Mouse (Mus musculus): ENCODE data around the gene Zfp609.
"Not testable (repeated sequence)": the region's sequence is repeated elsewhere in the genome, so short reads cannot be mapped to it uniquely, and the experiment has no call there.

Zfp609 gene

DNA sequence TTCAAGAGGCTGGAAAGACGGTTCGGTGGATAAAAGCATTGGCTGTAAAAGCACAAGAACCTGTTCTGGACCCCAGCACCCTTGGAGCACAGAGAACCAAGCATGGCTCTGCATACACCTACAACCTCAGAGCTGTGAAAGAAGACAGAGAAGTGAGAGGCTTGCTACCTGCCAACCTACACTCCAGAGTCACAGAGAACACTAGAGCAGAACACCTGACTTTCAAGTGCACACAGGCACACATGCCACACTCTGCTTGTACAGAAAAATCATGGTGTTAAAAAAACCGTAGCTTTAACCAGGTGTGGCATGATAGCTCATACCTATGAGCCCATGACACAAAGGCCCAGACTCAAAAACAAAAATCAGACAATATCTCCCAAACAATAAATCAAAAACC, 37.6 kb downstream of the Zfp609 start:
- Histone ChIP-seq H3K4me1 (replicated peaks; ENCODE audit: low read depth, low read length) (peaks cover 27% of the 10 kb centered on the region), H3K9me3 (ENCODE audit: low read length) (no peaks in the 10 kb centered on the region), H3K27me3 (ENCODE audit: insufficient read depth, low read length) (no peaks in the 10 kb centered on the region), H3K36me3 (ENCODE audit: insufficient read depth, low read length) (peaks cover 25% of the 10 kb centered on the region), H3K4me3 (replicated peaks; ENCODE audit: low read length) (no peak overlapping the region)
- TF ChIP-seq POU5F1 (IDR thresholded peaks at IDR 0.05; ENCODE audit: borderline replicate concordance, low read length) (no peak), CTCF (conservative IDR thresholded peaks at IDR 0.05; ENCODE audit: low read length) (no peak), NANOG (IDR thresholded peaks at IDR 0.05; ENCODE audit: borderline replicate concordance, low read length) (no peak)

GRCm38 (mm10) chr9:65788556-65788955, 38.8 kb downstream of the Zfp609 start:
- Histone ChIP-seq H3K27me3 (ENCODE audit: insufficient read depth, low read length) (no peaks in the 10 kb centered on the region), H3K4me1 (replicated peaks; ENCODE audit: low read depth, low read length) (peaks cover 24% of the 10 kb centered on the region), H3K9me3 (ENCODE audit: low read length) (no peaks in the 10 kb centered on the region), H3K36me3 (ENCODE audit: insufficient read depth, low read length) (peaks cover 12% of the 10 kb centered on the region), H3K4me3 (replicated peaks; ENCODE audit: low read length) (no peak overlapping the region)
- no peak for TF ChIP-seq NANOG (IDR thresholded peaks at IDR 0.05; ENCODE audit: borderline replicate concordance, low read length)

GRCm38 (mm10) chr9:65787829-65788344, 39.5 kb downstream of the Zfp609 start:
- Histone ChIP-seq H3K27me3 (ENCODE audit: insufficient read depth, low read length) (no peaks in the 10 kb centered on the region), H3K9me3 (ENCODE audit: low read length) (no peaks in the 10 kb centered on the region), H3K36me3 (ENCODE audit: insufficient read depth, low read length) (peaks cover 8% of the 10 kb centered on the region), H3K4me1 (replicated peaks; ENCODE audit: low read depth, low read length) (peaks cover 24% of the 10 kb centered on the region), H3K4me3 (replicated peaks; ENCODE audit: low read length) (no peak overlapping the region)
- TF ChIP-seq CTCF (conservative IDR thresholded peaks at IDR 0.05; ENCODE audit: low read length) (no peak), POU5F1 (IDR thresholded peaks at IDR 0.05; ENCODE audit: borderline replicate concordance, low read length) (no peak), NANOG (IDR thresholded peaks at IDR 0.05; ENCODE audit: borderline replicate concordance, low read length) (no peak)

GRCm38 (mm10) chr9:65786885-65787787, 40.2 kb downstream of the Zfp609 start:
- no peaks in the 10 kb centered on the region for H3K27me3 ChIP-seq (ENCODE audit: insufficient read depth, low read length)
- H3K36me3 ChIP-seq (ENCODE audit: insufficient read depth, low read length): peaks cover 5% of the 10 kb centered on the region
- peaks cover 22% of the 10 kb centered on the region for H3K4me1 ChIP-seq (replicated peaks; ENCODE audit: low read depth, low read length)
- no peaks in the 10 kb centered on the region for H3K9me3 ChIP-seq (ENCODE audit: low read length)
- H3K4me3 ChIP-seq (replicated peaks; ENCODE audit: low read length): no peak overlapping the region
- no peak for TF ChIP-seq NANOG (IDR thresholded peaks at IDR 0.05; ENCODE audit: borderline replicate concordance, low read length)
- TF ChIP-seq CTCF (conservative IDR thresholded peaks at IDR 0.05; ENCODE audit: low read length): no peak
- TF ChIP-seq POU5F1 (IDR thresholded peaks at IDR 0.05; ENCODE audit: borderline replicate concordance, low read length): no peak

- H3K9me3 ChIP-seq (ENCODE audit: low read length): no peaks in the 10 kb centered on the region
- no peaks in the 10 kb centered on the region for H3K27me3 ChIP-seq (ENCODE audit: insufficient read depth, low read length)
- H3K4me1 ChIP-seq (replicated peaks; ENCODE audit: low read depth, low read length): peaks cover 23% of the 10 kb centered on the region
- no peak overlapping the region for H3K4me3 ChIP-seq (replicated peaks; ENCODE audit: low read length)
- TF ChIP-seq POU5F1 (IDR thresholded peaks at IDR 0.05; ENCODE audit: borderline replicate concordance, low read length) (no peak), CTCF (conservative IDR thresholded peaks at IDR 0.05; ENCODE audit: low read length) (no peak), NANOG (IDR thresholded peaks at IDR 0.05; ENCODE audit: borderline replicate concordance, low read length) (no peak)
- peaks cover under 1% of the 10 kb centered on the region for H3K36me3 ChIP-seq (ENCODE audit: insufficient read depth, low read length)
These were observed 41.5 kb downstream of the Zfp609 start for GRCm38 (mm10) chr9:65785772-65786368.

GRCm38 (mm10) chr9:65779619-65780018, 47.7 kb downstream of the Zfp609 start:
- peaks cover 57% of the 10 kb centered on the region for H3K4me1 ChIP-seq (replicated peaks; ENCODE audit: low read depth, low read length)
- not testable (repeated sequence) for H3K9me3 ChIP-seq (ENCODE audit: low read length); H3K36me3 ChIP-seq (ENCODE audit: insufficient read depth, low read length); H3K27me3 ChIP-seq (ENCODE audit: insufficient read depth, low read length)
- 0 out of 2 replicates have a peak overlapping the region, but pooled peaks have one; percentile 17 for H3K4me3 ChIP-seq (replicated peaks; ENCODE audit: low read length)

DNA sequence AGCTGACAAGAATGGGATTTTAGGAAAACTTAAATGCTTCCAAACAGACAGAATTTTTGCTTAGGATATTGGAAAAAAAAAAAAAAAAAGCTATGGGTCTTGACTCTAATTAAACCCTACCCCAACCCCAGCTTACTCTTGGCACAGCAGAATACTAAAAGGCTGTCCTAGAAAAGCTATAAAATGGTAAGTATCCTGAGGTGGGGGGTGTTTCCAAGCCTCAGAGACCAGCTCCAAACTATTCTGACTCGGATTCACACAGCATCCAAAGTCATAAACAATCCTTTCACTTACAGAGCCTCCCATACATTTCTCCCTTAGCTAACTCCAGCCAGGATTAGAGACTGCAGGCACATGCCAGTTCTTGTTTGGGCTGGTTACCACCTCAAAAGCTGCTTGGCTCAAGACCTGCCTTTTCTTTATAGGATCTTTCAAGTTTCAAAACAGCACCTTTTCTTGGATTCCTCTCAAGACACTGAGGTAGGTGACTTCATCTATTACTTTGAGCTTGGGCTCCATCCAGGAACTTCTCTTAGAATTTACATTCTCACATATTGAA, 50.4 kb downstream of the Zfp609 start:
- H3K27me3 ChIP-seq (ENCODE audit: insufficient read depth, low read length): no peaks in the 10 kb centered on the region
- H3K4me1 ChIP-seq (replicated peaks; ENCODE audit: low read depth, low read length): peaks cover 54% of the 10 kb centered on the region
- TF ChIP-seq NANOG (IDR thresholded peaks at IDR 0.05; ENCODE audit: borderline replicate concordance, low read length) (no peak), POU5F1 (IDR thresholded peaks at IDR 0.05; ENCODE audit: borderline replicate concordance, low read length) (no peak), CTCF (conservative IDR thresholded peaks at IDR 0.05; ENCODE audit: low read length) (no peak)
- H3K9me3 ChIP-seq (ENCODE audit: low read length): no peaks in the 10 kb centered on the region
- H3K4me3 ChIP-seq (replicated peaks; ENCODE audit: low read length): peak overlapping the region; percentile 24; the same call in 1 of the 2 replicates
- H3K36me3 ChIP-seq (ENCODE audit: insufficient read depth, low read length): no peaks in the 10 kb centered on the region

DNA sequence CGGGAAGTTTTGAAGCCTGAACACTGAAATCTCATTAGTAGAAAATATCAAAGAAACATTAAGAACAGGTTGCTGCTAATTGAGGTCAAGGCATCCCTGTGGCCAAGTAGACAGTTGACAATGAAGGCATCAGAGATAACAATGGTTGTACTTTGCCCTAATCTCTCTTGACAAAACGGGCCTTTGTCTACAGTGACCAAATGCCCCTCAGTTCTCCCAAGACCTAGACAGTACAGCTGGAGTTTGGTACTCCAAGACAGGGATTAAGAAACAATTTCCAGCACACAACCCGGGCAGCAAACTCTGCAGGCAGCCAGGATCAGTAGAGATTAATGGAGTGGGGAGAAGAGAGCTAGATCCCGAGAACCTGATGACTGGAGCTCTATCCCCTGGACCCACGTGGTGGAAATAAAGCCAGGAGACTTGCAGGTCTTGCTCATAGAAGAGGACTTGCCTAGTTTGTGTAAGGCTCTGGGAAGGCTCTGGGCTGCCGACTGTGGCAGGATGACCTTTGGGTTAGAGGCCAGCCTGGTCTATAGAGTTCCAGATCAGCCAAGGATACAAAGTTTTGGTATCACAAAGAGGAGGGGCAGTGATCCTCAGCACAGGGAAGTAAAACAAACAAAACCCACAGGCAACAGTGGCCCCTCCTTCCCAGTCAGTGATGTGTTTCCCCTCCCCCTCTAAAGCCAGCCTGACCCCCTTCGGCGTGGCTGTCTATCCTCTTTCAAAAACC, 51.1 kb downstream of the Zfp609 start:
- Histone ChIP-seq H3K9me3 (ENCODE audit: low read length) (no peaks in the 10 kb centered on the region), H3K4me3 (replicated peaks; ENCODE audit: low read length) (peak overlapping the region; percentile 24; the same call in 1 of the 2 replicates), H3K4me1 (replicated peaks; ENCODE audit: low read depth, low read length) (peaks cover 55% of the 10 kb centered on the region), H3K27me3 (ENCODE audit: insufficient read depth, low read length) (no peaks in the 10 kb centered on the region), H3K36me3 (ENCODE audit: insufficient read depth, low read length) (no peaks in the 10 kb centered on the region)
- no peak for TF ChIP-seq CTCF (conservative IDR thresholded peaks at IDR 0.05; ENCODE audit: low read length)
- TF ChIP-seq NANOG (IDR thresholded peaks at IDR 0.05; ENCODE audit: borderline replicate concordance, low read length): peak; percentile 80
